Mouse (Mus musculus) forebrain, embryonic 16.5 days (tissue): Measurements from ENCODE around the gene Dennd6a. TPM values are rescaled to one million over a fixed set of nuclear protein-coding genes. Genes with fewer than 3 reads are reported as not detected.

Source experiments
- ATAC-seq: fragments of 200-750 bp; cut with Nextera tagmentation; 2 replicates; pipeline ENCODE4 v1.8.0; 2017; ENCODE audit warnings: mild to moderate bottlenecking, moderate library complexity
- H3K27ac ChIP-seq: fragments of 300-500 bp; sonication (generic); 2 replicates; pipeline ENCODE4 v1.5.1; 2014; ENCODE audit warnings: low read length, control low read depth
- H3K27me3 ChIP-seq: fragments of 300-500 bp; sonication (generic); replicated peaks from 2 replicates; pipeline ENCODE4 v1.6.1; 2014; ENCODE audit warnings: low read length; ENCODE audit not compliant: control insufficient read depth, insufficient read depth
- H3K36me3 ChIP-seq: fragments of 300-500 bp; sonication (generic); 2 replicates; pipeline ENCODE4 v1.6.1; 2014; ENCODE audit not compliant: control insufficient read depth, insufficient read depth
- H3K4me1 ChIP-seq: fragments of 300-500 bp; sonication (generic); replicated peaks from 2 replicates; pipeline ENCODE4 v1.6.1; 2014; ENCODE audit warnings: low read length; ENCODE audit not compliant: control insufficient read depth, insufficient read depth
- H3K4me2 ChIP-seq: fragments of 300-500 bp; sonication (generic); 2 replicates; pipeline ENCODE4 v1.6.1; 2014; ENCODE audit warnings: mild to moderate bottlenecking, low read length, control low read depth
- H3K4me3 ChIP-seq: fragments of 300-500 bp; sonication (generic); replicated peaks from 2 replicates; pipeline ENCODE4 v1.5.1; 2014; ENCODE audit warnings: mild to moderate bottlenecking, low read length, control low read depth
- H3K9ac ChIP-seq: fragments of 300-500 bp; sonication (generic); replicated peaks from 2 replicates; pipeline ENCODE4 v1.6.1; 2014; ENCODE audit warnings: low read depth, low read length, control low read depth
- H3K9me3 ChIP-seq: fragments of 300-500 bp; sonication (generic); 2 replicates; pipeline ENCODE4 v1.6.1; 2016; ENCODE audit warnings: low read length; ENCODE audit not compliant: control insufficient read depth
- WGBS: fragments of 180-500 bp; shearing (Covaris S2); extraction: QIAGEN DNeasy Blood & Tissue Kit; methylation state at CpG from one replicate; pipeline ENCODE4 v1.1.7; 2014; 5-methylcytosine and 5-hydroxymethylcytosine counted together
- polyA plus RNA-seq: library from polyadenylated mRNA; unstranded; fragments of >200 nt; fragmentation: Nextera tagmentation; extraction: Ambion mirVana; gene quantifications from 2 replicates; pipeline ENCODE4 v1.2.1, GENCODE M21; 2015

Gene Dennd6a
- polyA plus RNA-seq, 1 experiment from 2014 or later: 21.1 TPM

DNA sequence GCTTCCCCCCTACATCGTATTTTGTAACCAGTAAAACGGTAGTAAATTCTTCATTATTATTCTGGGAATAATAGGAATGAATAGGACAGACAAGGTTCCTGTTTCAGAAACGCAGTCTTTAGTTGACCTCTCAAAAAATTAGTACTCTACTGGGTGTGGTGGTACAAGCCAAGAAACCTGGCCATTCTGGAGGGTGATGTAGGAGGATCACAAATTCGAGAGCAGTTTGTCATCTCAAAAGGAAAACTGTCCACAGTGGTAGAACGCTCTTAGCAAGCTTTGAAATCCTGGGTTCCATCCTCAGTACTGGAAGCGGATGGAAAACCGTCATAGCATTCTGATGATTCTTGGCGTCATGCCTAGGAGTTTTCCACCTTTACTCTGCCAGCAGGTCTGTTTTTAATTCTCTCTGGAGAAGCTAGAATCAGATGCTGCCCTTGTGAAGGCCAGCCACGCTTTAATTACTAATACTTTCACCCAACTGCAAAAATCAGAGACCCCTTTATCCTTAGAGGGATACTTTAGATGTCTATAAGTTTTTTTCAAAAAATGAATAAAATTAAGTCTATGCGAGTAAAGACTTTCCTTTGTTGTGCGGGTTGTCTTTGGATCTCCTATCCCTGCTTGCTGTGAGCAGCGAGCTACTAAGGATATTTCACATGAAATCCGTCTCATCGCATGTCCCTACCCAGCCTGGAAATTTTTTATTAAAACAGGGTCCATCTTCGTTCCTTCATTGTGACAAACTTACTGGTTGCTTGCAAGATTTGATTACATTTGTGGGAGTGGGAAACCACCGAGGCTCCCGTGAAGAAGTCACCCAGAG, 63.6 kb downstream of the Dennd6a start:
- Histone ChIP-seq H3K4me2 (peak overlapping the region; percentile 95), H3K4me3 (peak overlapping the region; percentile 84), H3K9ac (peak overlapping the region; percentile 91), H3K36me3 (0 out of 2 replicates have a peak, but pooled peaks cover 5% of the 10 kb centered on the region), H3K4me1 (peaks cover 18% of the 10 kb centered on the region), H3K27ac (peak overlapping the region; percentile 96), H3K27me3 (no peaks in the 10 kb centered on the region), H3K9me3 (no peaks in the 10 kb centered on the region)
- WGBS: 26% methylated on average over 17 of the region's 17 CpGs
- ATAC-seq: peak; percentile 24

DNA sequence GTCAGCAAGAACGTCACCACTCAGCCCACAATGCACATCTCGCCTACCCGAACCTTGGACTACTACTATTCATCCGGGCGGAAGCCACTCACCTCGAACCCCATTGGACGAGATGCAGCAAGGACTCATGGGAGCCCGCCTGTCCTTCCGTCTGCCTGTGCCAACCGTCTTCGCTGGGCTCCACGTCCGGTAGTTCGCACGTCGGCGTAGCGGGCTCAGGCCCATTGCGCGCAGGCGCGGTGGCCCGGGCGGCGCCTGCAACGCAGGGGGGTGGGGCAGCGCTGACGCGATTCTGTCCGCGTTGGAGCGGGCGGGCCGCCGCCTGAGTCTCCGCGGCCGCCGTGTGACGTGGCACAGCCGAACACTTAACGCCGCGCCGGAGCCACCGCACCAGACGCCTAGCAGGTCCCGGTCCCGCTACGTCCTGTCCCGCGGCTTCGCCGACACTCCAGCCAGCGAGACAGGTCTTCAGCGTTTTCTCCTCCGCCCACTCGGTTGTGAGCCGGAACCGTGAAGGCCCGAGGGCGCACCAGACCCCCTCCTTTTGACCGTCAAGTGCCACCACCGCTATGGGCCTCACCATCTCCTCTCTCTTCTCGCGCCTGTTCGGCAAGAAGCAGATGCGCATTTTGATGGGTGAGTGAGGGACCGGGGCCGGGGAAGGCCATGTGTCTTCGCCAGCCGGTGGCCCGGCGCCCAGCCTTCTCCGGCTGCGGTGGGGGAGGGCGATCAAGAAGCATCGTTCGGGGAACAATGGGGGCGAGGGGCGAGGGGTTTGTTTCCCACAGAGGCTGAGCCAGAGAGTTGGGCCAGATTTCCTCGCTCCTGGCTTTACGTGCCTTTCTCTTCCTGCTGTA, 64.4 kb downstream of the Dennd6a start, which contains the start of gene Arf4:
Gene Arf4, plus strand, starts transcription at position 224 of the 857 bp plus-strand sequence.
- Histone ChIP-seq H3K27me3 (no peaks in the 10 kb centered on the region), H3K9ac (peak within 1 kb of the TSS; percentile 91), H3K27ac (peak within 1 kb of the TSS; percentile 96), H3K4me1 (peaks cover 20% of the 10 kb centered on the region), H3K4me3 (peak within 1 kb of the TSS; percentile 84), H3K4me2 (peak within 1 kb of the TSS; percentile 95), H3K36me3 (no peaks in the 10 kb centered on the region), H3K9me3 (no peaks in the 10 kb centered on the region)
- WGBS: under 1% methylated on average over 83 of the region's 83 CpGs
- ATAC-seq: peak; percentile 99

DNA sequence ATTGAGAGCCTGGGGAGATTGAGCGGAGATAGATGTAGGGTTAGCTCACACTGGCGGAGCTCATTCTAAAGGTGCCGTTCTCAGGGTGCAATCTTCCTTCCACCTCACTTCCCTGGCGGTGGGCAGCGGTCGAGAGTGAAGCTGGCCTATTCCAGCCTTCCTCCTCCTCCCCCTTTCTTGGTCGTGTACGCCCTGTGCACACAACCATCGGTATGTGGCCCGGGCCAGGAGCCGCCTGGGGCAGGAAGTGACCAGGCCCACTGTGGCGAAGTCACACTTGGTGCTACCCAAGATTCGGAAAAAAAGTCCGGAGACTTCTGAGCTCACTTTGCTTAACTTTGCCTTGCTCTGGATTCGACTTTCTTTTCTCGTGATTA, 65.0 kb downstream of the Dennd6a start:
- H3K4me3 ChIP-seq: peak overlapping the region; percentile 84
- H3K27me3 ChIP-seq: no peaks in the 10 kb centered on the region
- peaks cover 21% of the 10 kb centered on the region for H3K4me1 ChIP-seq
- peak overlapping the region; percentile 95 for H3K4me2 ChIP-seq
- WGBS: under 1% methylated on average over 16 of the region's 16 CpGs
- H3K9me3 ChIP-seq: no peaks in the 10 kb centered on the region
- H3K27ac ChIP-seq: peak overlapping the region; percentile 96
- no peaks in the 10 kb centered on the region for H3K36me3 ChIP-seq
- H3K9ac ChIP-seq: peak overlapping the region; percentile 91
- peak; percentile 0; the same call in 1 of the 2 replicates for ATAC-seq

DNA sequence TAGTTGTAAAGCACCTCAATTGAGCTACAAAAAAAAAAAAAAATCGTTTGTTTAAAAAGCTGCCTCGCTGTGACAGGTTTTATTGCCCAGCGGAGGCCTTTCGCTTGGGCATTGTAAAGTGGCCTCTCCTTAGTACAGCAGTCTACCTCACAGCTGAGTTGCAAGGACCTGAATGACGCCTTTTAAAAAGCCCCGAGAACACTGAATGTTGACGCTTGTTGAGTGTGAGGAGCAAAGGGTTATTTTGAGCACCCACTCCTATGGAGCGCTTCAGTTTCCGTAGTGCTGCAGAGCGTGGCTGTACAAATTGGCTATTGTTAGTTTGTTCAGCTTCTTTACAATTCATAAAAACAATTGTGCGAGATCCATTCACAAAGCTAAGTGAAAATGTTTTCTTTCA, 65.6 kb downstream of the Dennd6a start:
- peak overlapping the region; percentile 84 for H3K4me3 ChIP-seq
- under 1% methylated on average over 11 of the region's 11 CpGs for WGBS
- H3K9me3 ChIP-seq: no peaks in the 10 kb centered on the region
- peak overlapping the region; percentile 95 for H3K4me2 ChIP-seq
- peak overlapping the region; percentile 58; the same call in 1 of the 2 replicates for H3K27ac ChIP-seq
- no peaks in the 10 kb centered on the region for H3K27me3 ChIP-seq
- peak overlapping the region; percentile 91 for H3K9ac ChIP-seq
- no peak for ATAC-seq
- H3K36me3 ChIP-seq: no peaks in the 10 kb centered on the region
- peaks cover 21% of the 10 kb centered on the region for H3K4me1 ChIP-seq

- H3K27ac ChIP-seq: no peak overlapping the region
- WGBS: 20% methylated on average over 2 of the region's 2 CpGs
- H3K4me3 ChIP-seq: peak overlapping the region; percentile 84
- H3K9ac ChIP-seq: peak overlapping the region; percentile 91
- H3K4me2 ChIP-seq: peak overlapping the region; percentile 95
- H3K27me3 ChIP-seq: no peaks in the 10 kb centered on the region
- no peaks in the 10 kb centered on the region for H3K9me3 ChIP-seq
- H3K36me3 ChIP-seq: no peaks in the 10 kb centered on the region
- H3K4me1 ChIP-seq: peaks cover 21% of the 10 kb centered on the region
- no peak for ATAC-seq
Observed at GRCm38 (mm10) chr14:26639961-26640360, 66.3 kb downstream of the Dennd6a start.

DNA sequence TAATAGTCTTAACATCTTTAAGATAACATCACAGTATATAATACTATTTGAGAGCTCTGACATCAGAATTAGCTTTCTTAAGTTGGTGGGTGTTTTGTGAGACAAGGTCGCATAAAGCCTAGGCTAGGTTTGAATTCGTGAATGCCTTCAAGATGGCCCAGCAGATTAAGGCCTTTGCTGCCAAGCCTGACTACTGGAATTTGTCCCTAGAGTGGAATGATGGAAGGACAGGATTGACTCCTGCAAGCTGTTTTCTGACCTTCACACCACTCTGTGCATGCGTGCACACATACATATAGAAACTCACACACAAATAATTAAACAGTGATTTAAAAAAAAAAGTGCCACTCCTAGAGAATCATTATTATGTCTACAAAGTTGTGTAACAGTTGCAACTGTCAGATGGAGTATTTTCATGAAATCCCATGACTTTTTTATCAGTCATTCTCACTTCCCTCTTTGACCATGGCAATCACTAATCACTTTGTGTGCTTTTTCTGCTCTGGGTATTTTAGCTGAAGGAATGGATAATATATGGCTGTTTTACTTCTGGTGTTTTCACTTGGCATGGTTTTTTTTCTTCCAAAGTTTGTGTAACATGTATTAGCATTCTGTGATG, 69.5 kb downstream of the Dennd6a start:
- Histone ChIP-seq H3K9me3 (no peaks in the 10 kb centered on the region), H3K27me3 (no peaks in the 10 kb centered on the region), H3K4me2 (no peak overlapping the region), H3K4me3 (no peak overlapping the region), H3K27ac (no peak overlapping the region), H3K9ac (no peak overlapping the region), H3K4me1 (peaks cover 24% of the 10 kb centered on the region), H3K36me3 (peaks cover 7% of the 10 kb centered on the region)
- 61% methylated on average over 3 of the region's 3 CpGs for WGBS
- ATAC-seq: no peak

- Histone ChIP-seq H3K4me1 (peaks cover 11% of the 10 kb centered on the region), H3K27me3 (no peaks in the 10 kb centered on the region), H3K4me3 (no peak overlapping the region), H3K9ac (no peak overlapping the region), H3K4me2 (peak overlapping the region; percentile 26), H3K9me3 (no peaks in the 10 kb centered on the region), H3K27ac (0 out of 2 replicates have a peak overlapping the region, but pooled peaks have one; percentile 28), H3K36me3 (peaks cover 11% of the 10 kb centered on the region)
- 24% methylated on average over 5 of the region's 5 CpGs for WGBS
- ATAC-seq: peak; percentile 68
Observed at GRCm38 (mm10) chr14:26645989-26646650, 72.5 kb downstream of the Dennd6a start.

- Histone ChIP-seq H3K4me1 (peaks cover 10% of the 10 kb centered on the region), H3K27me3 (no peaks in the 10 kb centered on the region), H3K9ac (no peak overlapping the region), H3K9me3 (no peaks in the 10 kb centered on the region), H3K36me3 (peaks cover 11% of the 10 kb centered on the region), H3K4me2 (no peak overlapping the region), H3K27ac (no peak overlapping the region), H3K4me3 (no peak overlapping the region)
- ATAC-seq: no peak
- 82% methylated on average over 2 of the region's 2 CpGs for WGBS
Observed at GRCm38 (mm10) chr14:26647811-26648210, 74.2 kb downstream of the Dennd6a start.
